Mouse (Mus musculus): Measurements from ENCODE around the gene Mettl17. TPM values are rescaled to one million over a fixed set of nuclear protein-coding genes. Genes with fewer than 3 reads are reported as not detected.

The Mettl17 gene
- polyA plus RNA-seq, 1 experiment from 2014 or later = 52.4 TPM

- no peaks in the 10 kb centered on the region for H3K4me1 ChIP-seq (ENCODE audit: control insufficient read depth, insufficient read depth, low read length)
- peaks cover 24% of the 10 kb centered on the region for H3K36me3 ChIP-seq (ENCODE audit: control insufficient read depth, insufficient read depth, low read length)
- DNase-seq (ENCODE audit: low spot score, missing footprints) (no peak), ATAC-seq (ENCODE audit: low FRiP score) (no peak)
- no peak overlapping the region for H3K4me2 ChIP-seq
- no peak overlapping the region for H3K9ac ChIP-seq (ENCODE audit: low read length)
- no peaks in the 10 kb centered on the region for H3K27me3 ChIP-seq (ENCODE audit: control insufficient read depth, insufficient read depth, low read length)
- no peaks in the 10 kb centered on the region for H3K9me3 ChIP-seq (ENCODE audit: control insufficient read depth, low read length)
- 21% methylated on average over 10 of the region's 10 CpGs for WGBS
- no peak overlapping the region for H3K4me3 ChIP-seq (ENCODE audit: low read depth, low read length)
- no peak overlapping the region for H3K27ac ChIP-seq (ENCODE audit: low read depth, low read length)
Measured at GRCm38 (mm10) chr14:51893094-51893794, 8.6 kb downstream of the Mettl17 start.

- no peak overlapping the region for H3K4me2 ChIP-seq
- H3K9ac ChIP-seq (ENCODE audit: low read length) = no peak overlapping the region
- no peak for DNase-seq (ENCODE audit: low spot score, missing footprints)
- no peak overlapping the region for H3K4me3 ChIP-seq (ENCODE audit: low read depth, low read length)
- no peak overlapping the region for H3K27ac ChIP-seq (ENCODE audit: low read depth, low read length)
- no peaks in the 10 kb centered on the region for H3K9me3 ChIP-seq (ENCODE audit: control insufficient read depth, low read length)
- H3K27me3 ChIP-seq (ENCODE audit: control insufficient read depth, insufficient read depth, low read length) = no peaks in the 10 kb centered on the region
- peaks cover 22% of the 10 kb centered on the region; the same call in 1 of the 2 replicates for H3K36me3 ChIP-seq (ENCODE audit: control insufficient read depth, insufficient read depth, low read length)
- H3K4me1 ChIP-seq (ENCODE audit: control insufficient read depth, insufficient read depth, low read length) = no peaks in the 10 kb centered on the region
- 53% methylated on average over 3 of the region's 3 CpGs for WGBS
- ATAC-seq (ENCODE audit: low FRiP score) = no peak
Measured at GRCm38 (mm10) chr14:51893809-51894208, 9.2 kb downstream of the Mettl17 start.

- no peak overlapping the region for H3K4me2 ChIP-seq
- ATAC-seq (ENCODE audit: low FRiP score) = no peak
- H3K27ac ChIP-seq (ENCODE audit: low read depth, low read length) = no peak overlapping the region
- no peak overlapping the region for H3K9ac ChIP-seq (ENCODE audit: low read length)
- H3K27me3 ChIP-seq (ENCODE audit: control insufficient read depth, insufficient read depth, low read length) = no peaks in the 10 kb centered on the region
- H3K4me1 ChIP-seq (ENCODE audit: control insufficient read depth, insufficient read depth, low read length) = no peaks in the 10 kb centered on the region
- peaks cover 14% of the 10 kb centered on the region; the same call in 1 of the 2 replicates for H3K36me3 ChIP-seq (ENCODE audit: control insufficient read depth, insufficient read depth, low read length)
- no peak for DNase-seq (ENCODE audit: low spot score, missing footprints)
- H3K9me3 ChIP-seq (ENCODE audit: control insufficient read depth, low read length) = no peaks in the 10 kb centered on the region
- H3K4me3 ChIP-seq (ENCODE audit: low read depth, low read length) = no peak overlapping the region
- 77% methylated on average over 14 of the region's 14 CpGs for WGBS
Measured at GRCm38 (mm10) chr14:51895071-51895470, 10.4 kb downstream of the Mettl17 start.

- no peak for ATAC-seq (ENCODE audit: low FRiP score)
- H3K9ac ChIP-seq (ENCODE audit: low read length) = no peak overlapping the region
- H3K27me3 ChIP-seq (ENCODE audit: control insufficient read depth, insufficient read depth, low read length) = no peaks in the 10 kb centered on the region
- DNase-seq (ENCODE audit: low spot score, missing footprints) = no peak
- 88% methylated on average over 6 of the region's 6 CpGs for WGBS
- H3K36me3 ChIP-seq (ENCODE audit: control insufficient read depth, insufficient read depth, low read length) = peaks cover 11% of the 10 kb centered on the region; the same call in 1 of the 2 replicates
- no peak overlapping the region for H3K27ac ChIP-seq (ENCODE audit: low read depth, low read length)
- no peak overlapping the region for H3K4me3 ChIP-seq (ENCODE audit: low read depth, low read length)
- H3K4me2 ChIP-seq = no peak overlapping the region
- no peaks in the 10 kb centered on the region for H3K4me1 ChIP-seq (ENCODE audit: control insufficient read depth, insufficient read depth, low read length)
- H3K9me3 ChIP-seq (ENCODE audit: control insufficient read depth, low read length) = no peaks in the 10 kb centered on the region
Measured at GRCm38 (mm10) chr14:51896019-51896418, 11.4 kb downstream of the Mettl17 start.

- DNase-seq (ENCODE audit: low spot score, missing footprints) = no peak
- Histone ChIP-seq H3K9me3 (ENCODE audit: control insufficient read depth, low read length) (no peaks in the 10 kb centered on the region), H3K4me2 (no peak overlapping the region), H3K9ac (ENCODE audit: low read length) (no peak overlapping the region), H3K36me3 (ENCODE audit: control insufficient read depth, insufficient read depth, low read length) (peaks cover 5% of the 10 kb centered on the region; the same call in 1 of the 2 replicates), H3K27me3 (ENCODE audit: control insufficient read depth, insufficient read depth, low read length) (no peaks in the 10 kb centered on the region), H3K4me1 (ENCODE audit: control insufficient read depth, insufficient read depth, low read length) (no peaks in the 10 kb centered on the region), H3K4me3 (ENCODE audit: low read depth, low read length) (no peak overlapping the region), H3K27ac (ENCODE audit: low read depth, low read length) (no peak overlapping the region)
- WGBS = 80% methylated on average over 8 of the region's 8 CpGs
- no peak for ATAC-seq (ENCODE audit: low FRiP score)
Measured at GRCm38 (mm10) chr14:51896539-51897170, 12.0 kb downstream of the Mettl17 start.

GRCm38 (mm10) chr14:51899351-51899750 is 14.7 kb downstream of the Mettl17 start:
- ATAC-seq (ENCODE audit: low FRiP score) = no peak
- Histone ChIP-seq H3K27ac (ENCODE audit: low read depth, low read length) (no peak overlapping the region), H3K9ac (ENCODE audit: low read length) (no peak overlapping the region), H3K27me3 (ENCODE audit: control insufficient read depth, insufficient read depth, low read length) (no peaks in the 10 kb centered on the region), H3K36me3 (ENCODE audit: control insufficient read depth, insufficient read depth, low read length) (no peaks in the 10 kb centered on the region), H3K9me3 (ENCODE audit: control insufficient read depth, low read length) (no peaks in the 10 kb centered on the region), H3K4me2 (no peak overlapping the region), H3K4me3 (ENCODE audit: low read depth, low read length) (no peak overlapping the region), H3K4me1 (ENCODE audit: control insufficient read depth, insufficient read depth, low read length) (no peaks in the 10 kb centered on the region)
- DNase-seq (ENCODE audit: low spot score, missing footprints) = no peak
- 92% methylated on average over 1 of the region's 1 CpGs for WGBS

GRCm38 (mm10) chr14:51902806-51903710 is 18.4 kb downstream of the Mettl17 start:
- H3K4me2 ChIP-seq = no peak overlapping the region
- WGBS = 64% methylated on average over 9 of the region's 9 CpGs
- H3K27me3 ChIP-seq (ENCODE audit: control insufficient read depth, insufficient read depth, low read length) = no peaks in the 10 kb centered on the region
- peak; percentile 95 for DNase-seq (ENCODE audit: low spot score, missing footprints)
- peak; percentile 83 for ATAC-seq (ENCODE audit: low FRiP score)
- no peak overlapping the region for H3K27ac ChIP-seq (ENCODE audit: low read depth, low read length)
- no peaks in the 10 kb centered on the region for H3K9me3 ChIP-seq (ENCODE audit: control insufficient read depth, low read length)
- H3K9ac ChIP-seq (ENCODE audit: low read length) = no peak overlapping the region
- H3K4me1 ChIP-seq (ENCODE audit: control insufficient read depth, insufficient read depth, low read length) = no peaks in the 10 kb centered on the region
- no peaks in the 10 kb centered on the region for H3K36me3 ChIP-seq (ENCODE audit: control insufficient read depth, insufficient read depth, low read length)
- no peak overlapping the region for H3K4me3 ChIP-seq (ENCODE audit: low read depth, low read length)

GRCm38 (mm10) chr14:51903782-51904181 is 19.1 kb downstream of the Mettl17 start:
- no peaks in the 10 kb centered on the region for H3K27me3 ChIP-seq (ENCODE audit: control insufficient read depth, insufficient read depth, low read length)
- H3K4me2 ChIP-seq = no peak overlapping the region
- no peaks in the 10 kb centered on the region for H3K4me1 ChIP-seq (ENCODE audit: control insufficient read depth, insufficient read depth, low read length)
- ATAC-seq (ENCODE audit: low FRiP score) = no peak
- WGBS = 95% methylated on average over 9 of the region's 9 CpGs
- H3K9me3 ChIP-seq (ENCODE audit: control insufficient read depth, low read length) = no peaks in the 10 kb centered on the region
- no peak overlapping the region for H3K9ac ChIP-seq (ENCODE audit: low read length)
- no peak overlapping the region for H3K27ac ChIP-seq (ENCODE audit: low read depth, low read length)
- DNase-seq (ENCODE audit: low spot score, missing footprints) = no peak
- no peak overlapping the region for H3K4me3 ChIP-seq (ENCODE audit: low read depth, low read length)
- H3K36me3 ChIP-seq (ENCODE audit: control insufficient read depth, insufficient read depth, low read length) = no peaks in the 10 kb centered on the region

GRCm38 (mm10) chr14:51904706-51905105 is 20.1 kb downstream of the Mettl17 start:
- Histone ChIP-seq H3K27me3 (ENCODE audit: control insufficient read depth, insufficient read depth, low read length) (no peaks in the 10 kb centered on the region), H3K4me1 (ENCODE audit: control insufficient read depth, insufficient read depth, low read length) (no peaks in the 10 kb centered on the region), H3K9me3 (ENCODE audit: control insufficient read depth, low read length) (no peaks in the 10 kb centered on the region), H3K9ac (ENCODE audit: low read length) (no peak overlapping the region), H3K4me3 (ENCODE audit: low read depth, low read length) (no peak overlapping the region), H3K36me3 (ENCODE audit: control insufficient read depth, insufficient read depth, low read length) (no peaks in the 10 kb centered on the region), H3K4me2 (no peak overlapping the region), H3K27ac (ENCODE audit: low read depth, low read length) (no peak overlapping the region)
- ATAC-seq (ENCODE audit: low FRiP score) (no peak), DNase-seq (ENCODE audit: low spot score, missing footprints) (no peak)
- 76% methylated on average over 7 of the region's 7 CpGs for WGBS

All from midbrain, embryonic 11.5 days (tissue).